Mouse (Mus musculus): ENCODE measurements around the gene Zfp322a.

DNA sequence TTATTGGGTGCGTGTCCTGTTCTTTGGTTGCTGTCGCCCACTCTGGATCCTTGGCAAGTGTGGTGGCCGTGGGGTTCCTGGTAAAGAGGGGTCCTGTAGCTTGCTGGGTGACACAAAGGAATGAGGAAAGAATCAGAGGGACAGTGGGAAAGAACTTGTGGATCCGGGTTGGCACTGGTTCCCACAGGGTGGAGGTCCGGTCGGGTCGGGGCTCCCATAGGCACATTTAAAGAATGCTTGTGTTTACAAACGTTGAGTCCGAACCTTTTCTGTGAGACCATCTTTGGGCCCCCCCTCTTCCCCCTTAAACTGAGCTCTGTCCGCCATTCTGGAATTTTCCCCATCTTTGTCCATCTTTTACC is 62.3 kb downstream of the Zfp322a start:
- no peak for TF ChIP-seq TAL1 (IDR thresholded peaks at IDR 0.05; ENCODE audit: low read length)
- no peak for TF ChIP-seq GATA1 (IDR thresholded peaks at IDR 0.05; ENCODE audit: low read length)
